Mouse (Mus musculus) heart, embryonic 16.5 days (tissue): ENCODE results near the gene March5. TPM values are rescaled to one million over a fixed set of nuclear protein-coding genes. Genes with fewer than 3 reads are reported as not detected.
"Not testable (repeated sequence)": the region's sequence is repeated elsewhere in the genome, so short reads cannot be mapped to it uniquely, and the experiment has no call there.

Source experiments
- ATAC-seq: fragments of 200-750 bp; cut with Nextera tagmentation; replicated peaks from 2 replicates; pipeline ENCODE4 v1.8.0; 2017; ENCODE audit warnings: moderate number of reproducible peaks; ENCODE audit not compliant: insufficient read depth, low FRiP score; ENCODE audit errors: extremely low read depth
- H3K27ac ChIP-seq: fragments of 300-500 bp; sonication (generic); 2 replicates; pipeline ENCODE4 v1.5.1; 2014; ENCODE audit warnings: mild to moderate bottlenecking, low read length, control low read depth, moderate library complexity
- H3K27me3 ChIP-seq: fragments of 300-500 bp; sonication (generic); 2 replicates; pipeline ENCODE4 v1.6.1; 2014; ENCODE audit warnings: low read length, mixed read lengths; ENCODE audit not compliant: control insufficient read depth, insufficient read depth
- H3K36me3 ChIP-seq: fragments of 300-500 bp; sonication (generic); 2 replicates; pipeline ENCODE4 v1.6.1; 2014; ENCODE audit not compliant: control insufficient read depth, insufficient read depth
- H3K4me1 ChIP-seq: fragments of 300-500 bp; sonication (generic); 2 replicates; pipeline ENCODE4 v1.6.1; 2014; ENCODE audit warnings: low read length, mixed read lengths; ENCODE audit not compliant: control insufficient read depth, insufficient read depth
- H3K4me2 ChIP-seq: fragments of 300-500 bp; sonication (generic); 2 replicates; pipeline ENCODE4 v1.6.1; 2014; ENCODE audit warnings: low read depth, mild to moderate bottlenecking, control low read depth, low read length
- H3K4me3 ChIP-seq: fragments of 300-500 bp; sonication (generic); 2 replicates; pipeline ENCODE4 v1.5.1; 2014; ENCODE audit warnings: mild to moderate bottlenecking, control low read depth, low read length
- H3K9ac ChIP-seq: fragments of 300-500 bp; sonication (generic); 2 replicates; pipeline ENCODE4 v1.6.1; 2014; ENCODE audit warnings: low read length, control low read depth
- H3K9me3 ChIP-seq: fragments of 300-500 bp; sonication (generic); replicated peaks from 2 replicates; pipeline ENCODE4 v1.6.1; 2016; ENCODE audit warnings: low read length; ENCODE audit not compliant: control insufficient read depth
- WGBS: fragments of 180-500 bp; shearing (Covaris S2); extraction: QIAGEN DNeasy Blood & Tissue Kit; methylation state at CpG from one replicate; pipeline ENCODE4 v1.1.7; 2014; 5-methylcytosine and 5-hydroxymethylcytosine counted together
- polyA plus RNA-seq: library from polyadenylated mRNA; unstranded; fragments of >200 nt; fragmentation: Nextera tagmentation; extraction: Ambion mirVana; gene quantifications from 2 replicates; pipeline ENCODE4 v1.2.1, GENCODE M21; 2015

Gene March5
- polyA plus RNA-seq, 1 experiment from 2014 or later: 77.0 TPM

DNA sequence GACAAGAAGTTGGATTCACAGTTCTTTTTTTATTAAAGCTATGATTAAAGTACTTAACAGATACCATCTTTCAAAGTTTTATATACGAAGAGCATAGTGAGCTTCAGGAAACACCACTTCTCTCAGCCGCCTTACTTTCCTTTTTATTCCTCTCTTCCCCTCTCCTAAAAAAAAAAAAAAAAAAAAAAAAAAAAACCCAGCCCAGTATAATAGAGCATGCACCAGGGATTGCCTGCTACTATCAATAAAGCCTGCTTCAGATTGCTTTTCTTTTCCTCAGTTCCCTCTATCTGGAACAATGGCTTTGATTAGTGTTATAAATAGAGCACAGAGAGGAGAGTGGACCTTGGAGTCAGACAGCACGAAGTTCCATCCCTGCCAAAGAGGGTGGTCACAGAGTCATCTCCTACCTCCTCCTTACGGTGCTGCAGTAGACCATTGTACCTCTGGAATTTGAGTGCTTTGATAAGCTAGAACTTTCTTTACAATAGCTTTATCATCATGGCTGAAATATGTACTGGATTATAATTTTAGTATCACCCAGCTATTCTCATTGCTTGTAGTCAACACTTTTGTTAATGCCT is 30.4 kb upstream of the March5 start:
- H3K36me3 ChIP-seq: no peaks in the 10 kb centered on the region
- H3K9ac ChIP-seq: peak overlapping the region; percentile 54
- no peaks in the 10 kb centered on the region for H3K9me3 ChIP-seq
- no peak for ATAC-seq
- peak overlapping the region; percentile 43; the same call in 1 of the 2 replicates for H3K4me2 ChIP-seq
- peaks cover 11% of the 10 kb centered on the region for H3K4me1 ChIP-seq
- peak overlapping the region; percentile 89 for H3K27ac ChIP-seq
- WGBS: 22% methylated on average over 4 of the region's 4 CpGs
- peak overlapping the region; percentile 45 for H3K4me3 ChIP-seq
- 0 out of 2 replicates have a peak, but pooled peaks cover 2% of the 10 kb centered on the region for H3K27me3 ChIP-seq

DNA sequence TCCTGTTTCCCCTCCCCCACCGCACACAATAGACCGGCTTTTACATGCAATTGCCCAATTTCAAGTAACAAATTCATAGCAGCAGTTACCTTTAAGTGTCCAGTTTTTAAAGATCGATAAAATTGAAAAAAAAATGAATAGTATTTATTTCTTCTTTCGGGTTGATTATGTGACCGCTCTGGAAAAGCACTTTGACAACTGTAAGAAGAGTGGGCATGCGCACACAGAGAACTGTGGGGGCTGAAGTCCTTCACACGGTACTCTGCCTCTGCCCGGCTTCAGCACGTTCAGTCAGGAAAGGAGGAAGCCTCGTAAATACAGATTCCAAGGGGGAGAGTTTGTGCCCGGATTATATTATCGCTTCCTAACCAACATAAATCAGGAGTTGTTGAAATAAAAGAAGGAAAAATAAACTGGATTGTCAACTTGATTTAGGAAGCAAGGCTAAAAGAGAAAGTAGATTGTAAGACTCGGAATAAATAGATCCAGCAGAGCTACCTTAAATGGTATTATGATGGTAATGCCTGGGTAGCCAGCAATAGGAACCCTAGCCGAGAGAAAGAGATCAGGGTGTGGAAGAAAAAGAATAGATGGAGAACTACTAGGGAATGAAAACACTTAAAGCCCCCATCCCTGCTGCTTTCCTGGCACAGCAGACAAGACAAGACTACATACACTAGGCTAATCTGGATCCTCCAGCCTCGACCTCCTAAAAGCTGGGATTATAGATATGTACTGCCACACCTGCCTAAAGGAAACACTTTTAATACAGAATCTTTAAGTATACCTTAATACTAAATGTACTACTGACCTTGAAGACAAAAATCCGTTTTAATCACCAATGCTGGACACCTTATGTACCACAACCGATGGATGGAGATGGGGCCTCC is 29.3 kb upstream of the March5 start:
- peak overlapping the region; percentile 59 for H3K4me2 ChIP-seq
- 13% methylated on average over 17 of the region's 17 CpGs for WGBS
- H3K36me3 ChIP-seq: no peaks in the 10 kb centered on the region
- H3K27ac ChIP-seq: peak overlapping the region; percentile 52
- peak overlapping the region; percentile 55 for H3K4me3 ChIP-seq
- no peak for ATAC-seq
- 0 out of 2 replicates have a peak, but pooled peaks cover 2% of the 10 kb centered on the region for H3K27me3 ChIP-seq
- peaks cover 11% of the 10 kb centered on the region for H3K4me1 ChIP-seq
- peak overlapping the region; percentile 63 for H3K9ac ChIP-seq
- no peaks in the 10 kb centered on the region for H3K9me3 ChIP-seq

DNA sequence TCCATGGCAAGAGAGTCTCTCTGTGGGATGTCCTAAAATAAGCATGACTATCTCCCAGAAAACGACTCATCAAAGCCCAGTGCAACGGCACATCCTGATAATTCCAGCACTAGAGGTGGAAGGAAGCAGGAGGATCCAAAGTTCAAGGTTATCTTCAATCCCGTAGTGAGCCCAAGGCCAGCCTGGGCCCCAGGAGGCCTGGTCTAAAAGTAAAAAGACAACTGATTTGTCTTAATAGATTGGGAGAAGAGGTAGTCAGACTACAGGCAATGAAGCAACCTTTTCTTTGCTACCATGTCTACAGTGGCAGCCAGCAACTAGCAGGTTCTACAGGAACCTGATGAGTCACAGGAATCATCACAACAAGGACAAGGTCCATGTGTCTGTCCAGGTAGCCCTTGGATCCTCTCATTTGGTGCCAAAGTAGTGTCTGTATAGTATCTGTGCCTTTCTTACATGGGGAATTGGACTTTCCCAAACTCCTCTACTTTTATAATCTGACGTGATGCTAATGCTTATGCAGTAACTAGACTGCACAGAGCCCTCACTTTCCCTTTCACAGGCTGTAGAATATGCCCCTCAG is 18.9 kb upstream of the March5 start:
- Histone ChIP-seq H3K4me2 (no peak overlapping the region), H3K9me3 (no peaks in the 10 kb centered on the region), H3K27ac (no peak overlapping the region), H3K4me3 (no peak overlapping the region), H3K4me1 (0 out of 2 replicates have a peak, but pooled peaks cover 7% of the 10 kb centered on the region), H3K9ac (no peak overlapping the region), H3K27me3 (no peaks in the 10 kb centered on the region), H3K36me3 (no peaks in the 10 kb centered on the region)
- 48% methylated on average over 4 of the region's 4 CpGs for WGBS
- no peak for ATAC-seq

DNA sequence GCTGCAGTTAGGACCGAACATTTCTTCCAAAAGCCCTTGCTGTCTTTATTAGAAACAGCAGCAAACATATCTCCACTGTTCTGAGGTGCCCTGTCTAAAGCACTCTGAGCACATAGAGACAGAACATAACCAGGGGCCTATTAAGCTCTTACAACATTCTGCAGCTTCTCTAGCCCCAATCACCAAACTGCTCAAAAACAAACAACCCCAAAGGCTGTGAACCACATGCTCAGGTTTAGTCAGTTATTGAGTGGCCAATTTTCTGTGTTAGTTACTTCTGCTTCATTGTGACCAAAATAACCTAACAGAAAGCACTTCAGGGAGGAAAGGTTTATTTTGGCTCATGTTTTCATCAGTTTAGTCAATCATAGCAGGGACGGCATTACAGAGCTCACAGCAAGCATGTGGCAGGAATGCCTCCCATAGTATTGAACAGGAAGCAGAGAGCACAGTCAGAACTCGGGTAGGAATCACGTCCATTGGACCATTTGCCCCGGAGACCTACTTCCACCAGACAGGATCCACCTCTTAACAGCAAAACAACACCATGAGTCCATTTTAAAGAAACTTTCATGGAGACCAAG is 14.8 kb upstream of the March5 start:
- 41% methylated on average over 5 of the region's 5 CpGs for WGBS
- H3K27ac ChIP-seq: peak overlapping the region; percentile 47
- no peak overlapping the region for H3K4me2 ChIP-seq
- H3K27me3 ChIP-seq: no peaks in the 10 kb centered on the region
- H3K4me1 ChIP-seq: 0 out of 2 replicates have a peak, but pooled peaks cover 7% of the 10 kb centered on the region
- ATAC-seq: no peak; the same call in 1 of the 2 replicates
- no peaks in the 10 kb centered on the region for H3K36me3 ChIP-seq
- no peak overlapping the region for H3K4me3 ChIP-seq
- H3K9me3 ChIP-seq: no peaks in the 10 kb centered on the region
- no peak overlapping the region for H3K9ac ChIP-seq

DNA sequence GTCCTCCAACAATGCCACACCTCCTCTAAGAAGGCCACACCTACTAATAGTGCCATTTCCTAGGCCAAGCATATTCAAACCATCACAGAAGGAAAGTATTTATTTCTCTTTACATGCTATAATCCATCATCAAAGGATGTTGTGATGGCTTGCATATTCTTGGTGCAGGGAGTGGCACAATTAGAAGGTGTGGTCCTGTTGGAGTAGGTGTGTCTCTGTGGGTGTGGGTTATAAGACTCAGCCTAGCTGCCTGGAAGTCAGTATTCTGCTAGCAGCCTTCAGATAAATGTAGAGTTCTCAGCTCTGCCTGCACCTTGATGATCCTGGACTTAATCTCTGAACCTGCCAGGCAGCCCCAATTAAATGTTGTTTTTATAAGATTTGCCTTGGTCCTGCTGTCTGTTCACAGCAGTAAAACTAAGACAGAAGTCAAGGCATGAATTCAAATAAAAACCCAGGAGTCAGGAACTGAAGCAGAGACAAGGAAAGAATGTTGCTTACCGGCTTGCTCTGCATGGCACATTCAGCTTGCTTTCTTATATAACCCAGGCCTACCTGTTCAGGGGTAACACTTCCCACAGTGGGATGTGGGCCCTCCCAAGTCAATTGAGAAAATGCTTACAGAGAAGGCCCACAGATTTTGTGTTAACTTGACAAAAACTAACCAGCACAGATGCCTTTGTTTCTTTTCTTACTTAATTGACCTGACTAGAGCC is 9.0 kb upstream of the March5 start:
- Histone ChIP-seq H3K9me3 (no peaks in the 10 kb centered on the region), H3K4me2 (no peak overlapping the region), H3K4me1 (peaks cover 7% of the 10 kb centered on the region; the same call in 1 of the 2 replicates), H3K4me3 (no peak overlapping the region), H3K27me3 (no peaks in the 10 kb centered on the region), H3K36me3 (no peaks in the 10 kb centered on the region), H3K9ac (no peak overlapping the region), H3K27ac (no peak overlapping the region)
- ATAC-seq: no peak
- 51% methylated on average over 1 of the region's 1 CpGs for WGBS

DNA sequence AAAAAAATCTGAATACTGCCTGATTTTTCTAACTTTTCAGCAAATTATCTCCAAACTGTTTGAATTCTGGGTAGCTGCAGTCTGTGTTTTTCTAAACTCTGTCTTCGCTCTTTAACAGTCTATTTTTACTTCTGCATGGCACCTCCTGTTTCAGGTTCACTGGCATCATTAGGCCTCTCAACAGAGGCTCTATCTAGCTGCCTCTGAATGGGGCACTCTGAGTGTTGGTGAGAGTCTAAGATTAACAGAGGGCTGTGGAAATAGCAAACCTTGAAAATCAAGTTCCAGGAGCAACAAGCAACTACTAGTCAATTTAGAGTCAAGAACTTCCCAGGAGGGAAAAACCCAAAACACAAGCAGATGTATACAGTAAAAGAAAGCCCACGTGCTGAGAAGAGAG is 7.5 kb upstream of the March5 start:
- H3K27me3 ChIP-seq: no peaks in the 10 kb centered on the region
- H3K4me3 ChIP-seq: no peak overlapping the region
- peak overlapping the region; percentile 76 for H3K27ac ChIP-seq
- ATAC-seq: no peak
- H3K4me2 ChIP-seq: peak overlapping the region; percentile 9; the same call in 1 of the 2 replicates
- H3K9ac ChIP-seq: no peak overlapping the region
- 42% methylated on average over 2 of the region's 2 CpGs for WGBS
- H3K4me1 ChIP-seq: peaks cover 7% of the 10 kb centered on the region; the same call in 1 of the 2 replicates
- no peaks in the 10 kb centered on the region for H3K9me3 ChIP-seq
- H3K36me3 ChIP-seq: no peaks in the 10 kb centered on the region

DNA sequence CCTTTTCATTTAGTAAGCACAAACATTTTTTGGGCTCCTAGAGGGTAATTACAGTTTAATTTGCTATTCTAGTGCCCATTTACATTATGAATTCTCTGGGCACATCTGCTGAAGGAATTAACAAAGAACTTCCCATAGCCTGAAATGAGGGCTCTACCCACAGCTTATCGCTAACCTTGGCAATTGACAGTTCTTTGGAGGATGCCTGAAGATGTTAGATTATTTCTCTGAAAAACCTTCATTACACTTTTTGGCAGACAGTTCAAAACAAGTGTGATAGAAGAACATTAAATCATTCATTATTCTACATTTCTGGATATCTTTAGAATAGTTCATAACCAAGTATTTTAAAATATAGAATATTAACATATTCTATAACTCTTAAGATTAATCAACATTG is 4.0 kb upstream of the March5 start:
- Histone ChIP-seq H3K36me3 (no peaks in the 10 kb centered on the region), H3K9ac (no peak overlapping the region), H3K4me3 (no peak overlapping the region), H3K4me1 (peaks cover 10% of the 10 kb centered on the region; the same call in 1 of the 2 replicates), H3K4me2 (no peak overlapping the region), H3K27ac (no peak overlapping the region), H3K27me3 (no peaks in the 10 kb centered on the region), H3K9me3 (no peaks in the 10 kb centered on the region)
- ATAC-seq: no peak
- 85% methylated on average over 1 of the region's 1 CpGs for WGBS

DNA sequence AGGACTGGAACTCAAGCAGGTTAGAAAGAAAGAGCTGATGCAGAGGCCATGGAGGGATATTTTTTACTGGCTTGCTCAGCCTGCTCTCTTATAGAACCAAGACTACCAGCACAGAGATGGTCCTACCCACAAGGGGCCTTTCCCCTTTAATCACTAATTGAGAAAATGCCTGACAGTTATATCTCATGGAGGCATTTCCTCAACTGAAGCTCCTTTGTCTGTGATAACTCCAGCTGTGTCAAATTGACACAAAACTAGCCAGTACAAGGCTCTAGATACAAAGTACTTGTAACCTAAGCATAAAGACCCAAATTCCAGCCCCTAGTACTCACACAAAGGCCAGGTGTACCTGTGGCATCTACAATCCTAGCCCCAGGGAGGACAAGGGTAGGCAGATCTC is 2.2 kb upstream of the March5 start:
- H3K36me3 ChIP-seq, ATAC-seq, H3K9me3 ChIP-seq, H3K27ac ChIP-seq, H3K27me3 ChIP-seq, H3K9ac ChIP-seq, H3K4me3 ChIP-seq, H3K4me2 ChIP-seq: not testable (repeated sequence)
- peaks cover 18% of the 10 kb centered on the region for H3K4me1 ChIP-seq
